Mouse (Mus musculus) kidney, postnatal 36 days (tissue): ENCODE measurements at regions not wholly inside any gene's neighbourhood (a gene's known extent, or its start where the extent isn't known, plus 50 kb on each side); places are given as distances from the start of the nearest gene placed in this dataset.

Experiments
- DNase-seq, 2 experiments: peaks; one replicate each; pipeline ENCODE4 v3.0.0; 2021 to 2022; ENCODE audit warnings: mixed read lengths in 2 of 2

DNA sequence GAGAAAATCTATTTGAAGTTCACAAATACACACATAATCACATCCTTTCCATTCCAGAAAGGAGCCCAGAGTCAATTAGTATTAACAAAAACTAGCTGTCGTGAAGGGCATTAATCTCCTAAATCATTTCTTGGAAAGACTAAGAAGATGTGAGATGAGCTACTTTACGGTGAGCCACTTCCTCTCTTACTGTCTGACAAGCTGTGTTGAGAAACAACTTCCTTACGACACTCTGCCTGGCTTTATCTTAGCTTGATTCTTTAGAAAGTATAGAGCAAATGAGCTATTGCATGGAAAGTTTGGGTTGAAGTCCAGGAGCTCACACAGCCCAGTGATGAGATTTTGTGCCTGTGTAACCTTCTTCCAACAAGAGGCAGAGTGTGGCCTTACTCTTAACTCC lies 85.2 kb upstream of the Tmem150c start:
- no peak for DNase-seq

DNA sequence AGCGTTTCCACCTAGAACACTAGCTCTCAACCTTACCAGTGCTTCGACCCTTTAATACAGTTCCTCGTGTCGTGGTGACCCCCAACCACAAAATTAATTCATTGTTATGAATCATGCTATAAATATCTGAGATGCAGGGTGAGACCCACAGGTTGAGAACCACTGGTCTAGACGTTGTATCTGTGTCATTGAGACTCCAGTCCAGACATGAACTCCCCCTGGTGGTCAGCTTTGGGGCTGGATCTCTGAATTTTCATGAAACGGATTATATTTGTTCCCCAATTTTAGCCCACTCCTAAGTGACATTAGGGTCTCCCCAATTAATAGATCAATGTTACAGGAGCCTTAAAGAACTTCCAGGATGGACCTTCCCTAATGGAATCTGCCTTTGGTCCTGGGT lies 81.3 kb upstream of the Tmem150c start:
- peak; percentile 44 to 83 for DNase-seq

- no peak for DNase-seq
These were observed 80.0 kb upstream of the Tmem150c start for GRCm38 (mm10) chr5:100239632-100240031.

GRCm38 (mm10) chr5:100238287-100239036 lies 78.9 kb upstream of the Tmem150c start:
- DNase-seq = no peak

GRCm38 (mm10) chr5:100237674-100238278 lies 78.2 kb upstream of the Tmem150c start:
- no peak for DNase-seq

DNA sequence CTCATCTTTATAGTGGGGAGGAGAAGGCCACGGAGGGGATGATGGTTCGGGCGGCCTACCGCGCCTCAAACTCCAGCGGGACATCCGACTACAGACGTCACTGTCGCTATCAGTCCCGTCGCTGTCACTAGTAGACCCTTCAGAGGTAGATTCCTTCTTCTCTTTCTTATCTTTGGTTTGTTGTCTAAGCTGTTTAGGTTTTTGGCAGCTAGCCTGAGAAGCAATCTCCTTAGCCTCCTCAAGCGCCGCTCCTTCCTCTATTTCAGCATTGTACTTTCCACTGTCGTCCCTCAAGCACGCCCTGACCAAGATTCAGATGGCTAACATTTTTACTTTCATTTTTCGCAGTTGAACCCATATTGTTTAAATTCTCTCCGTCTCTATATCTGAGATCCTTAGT lies 76.7 kb upstream of the Tmem150c start:
- DNase-seq = no peak

- no peak for DNase-seq
These were observed 72.5 kb upstream of the Tmem150c start for GRCm38 (mm10) chr5:100232076-100232475.

DNA sequence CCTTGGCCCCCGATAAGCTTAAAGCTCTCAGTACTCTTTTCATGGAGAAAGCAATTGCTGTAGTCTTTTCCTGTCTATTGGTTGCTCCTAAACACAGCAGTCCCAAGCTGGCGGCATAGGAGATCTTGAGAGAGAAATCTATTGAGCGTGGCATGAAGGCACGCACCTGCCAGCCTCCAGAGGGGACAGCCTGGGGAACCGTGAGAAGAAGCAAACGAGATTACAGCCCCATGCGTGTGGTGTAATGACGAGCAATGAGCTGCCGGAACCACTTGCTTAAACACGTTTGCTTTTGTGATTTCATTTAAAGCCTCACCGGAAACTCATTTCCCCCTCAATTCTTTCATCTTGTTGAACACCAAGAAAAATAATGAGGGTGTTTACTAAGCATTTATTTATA lies 72.0 kb upstream of the Tmem150c start:
- no peak for DNase-seq

GRCm38 (mm10) chr5:100230038-100230437 lies 70.4 kb upstream of the Tmem150c start:
- DNase-seq = no peak

DNA sequence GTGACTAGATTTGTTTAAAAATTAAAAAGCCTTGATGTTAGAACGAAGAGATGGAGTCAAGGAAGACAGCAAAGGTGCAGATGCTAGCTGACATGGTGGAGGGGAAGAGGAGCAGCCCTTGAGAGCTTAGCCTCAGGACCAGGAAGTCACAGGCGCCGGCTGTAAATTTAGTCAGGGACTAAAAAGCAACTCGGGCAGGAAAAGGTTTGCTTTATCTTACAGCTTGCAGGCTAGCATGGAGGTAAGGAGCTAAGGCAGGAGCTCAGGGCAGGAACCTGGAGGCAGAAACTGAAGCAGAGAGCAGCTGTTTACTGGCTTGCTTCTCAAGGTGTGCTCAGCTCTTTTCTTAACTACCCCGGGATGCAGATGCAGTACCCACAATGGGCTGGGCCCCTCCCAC lies 68.3 kb upstream of the Tmem150c start:
- DNase-seq = no peak

DNA sequence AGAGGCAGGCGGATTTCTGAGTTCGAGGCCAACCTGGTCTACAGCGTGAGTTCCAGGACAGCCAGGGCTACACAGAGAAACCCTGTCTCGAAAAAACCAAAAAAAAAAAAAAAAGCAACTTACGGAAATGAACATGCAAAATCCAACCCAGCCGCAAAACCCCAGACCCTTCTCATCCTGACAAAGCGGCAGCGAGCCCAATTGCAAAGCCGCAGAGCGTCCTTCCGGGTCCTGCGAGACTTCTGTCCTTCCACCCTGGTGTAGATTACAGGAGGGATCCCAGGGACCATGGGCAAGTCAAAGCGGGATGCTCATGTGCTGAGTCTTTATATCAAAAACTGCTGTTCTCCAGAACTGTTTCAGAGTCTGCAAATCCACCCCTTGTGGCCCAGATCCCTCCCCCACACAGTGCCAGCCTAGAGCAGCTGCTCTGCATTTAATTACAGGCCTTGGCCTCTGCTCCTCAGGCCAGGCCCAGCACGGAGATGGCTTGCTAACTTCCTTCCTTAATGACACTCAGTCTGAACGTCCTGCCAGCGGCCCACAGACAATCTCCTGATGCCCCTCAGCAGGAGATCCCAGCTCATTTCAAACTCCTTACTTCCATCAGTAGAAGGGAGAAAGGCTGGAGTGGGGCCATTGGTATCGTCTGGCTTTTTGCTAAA lies 67.1 kb upstream of the Tmem150c start:
- DNase-seq = no peak

- no peak for DNase-seq
These were observed 65.9 kb upstream of the Tmem150c start for GRCm38 (mm10) chr5:100225491-100225890.

DNA sequence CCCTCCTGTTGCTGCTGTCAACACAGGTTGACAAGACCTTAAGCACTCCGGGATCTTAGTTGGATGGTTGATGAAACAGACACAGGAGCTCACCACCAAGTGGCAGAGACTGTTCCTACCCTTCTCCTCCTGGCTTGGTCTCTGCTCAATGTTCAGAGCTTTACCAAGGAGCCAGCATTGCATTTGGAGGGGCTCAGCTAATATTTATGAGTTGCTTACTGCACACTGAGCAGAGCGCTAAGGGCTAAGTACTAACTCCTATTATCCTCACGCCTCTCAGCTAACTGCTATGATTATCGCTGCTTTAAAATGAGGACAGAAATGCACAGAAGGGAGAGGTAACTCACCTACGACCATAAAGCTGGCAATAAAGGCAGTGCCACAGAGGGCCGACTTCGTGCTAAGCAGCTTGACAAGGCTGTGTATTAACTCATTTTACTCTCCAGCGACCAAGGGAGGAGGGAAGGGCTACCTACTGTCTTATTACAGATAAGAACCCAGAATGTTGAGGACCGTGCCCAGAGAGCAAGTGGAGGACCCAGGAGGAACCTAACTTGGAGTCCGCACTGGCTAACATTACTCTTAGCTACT lies 65.3 kb upstream of the Tmem150c start:
- DNase-seq = no peak

- DNase-seq = peak; percentile 41 to 49
These were observed 61.5 kb upstream of the Tmem150c start for GRCm38 (mm10) chr5:100221005-100221583.

GRCm38 (mm10) chr5:100220320-100220719 lies 60.7 kb upstream of the Tmem150c start:
- DNase-seq = no peak

GRCm38 (mm10) chr5:100218256-100218851 lies 58.7 kb upstream of the Tmem150c start:
- DNase-seq = no peak

- peak in 1 of 2 experiments; percentile 37 for DNase-seq
These were observed 57.8 kb upstream of the Tmem150c start for GRCm38 (mm10) chr5:100217178-100218035.

GRCm38 (mm10) chr5:100213901-100214300 lies 54.3 kb upstream of the Tmem150c start:
- no peak for DNase-seq

- DNase-seq = no peak
These were observed 51.1 kb upstream of the Tmem150c start for GRCm38 (mm10) chr5:100210708-100211107.
